Mouse (Mus musculus) liver, embryonic 13.5 days (tissue): ENCODE results near the gene Gstp2. TPM values are rescaled to one million over a fixed set of nuclear protein-coding genes. Genes with fewer than 3 reads are reported as not detected.
"Not testable (repeated sequence)": the region's sequence is repeated elsewhere in the genome, so short reads cannot be mapped to it uniquely, and the experiment has no call there.

Source experiments
- ATAC-seq: fragments of 200-750 bp; cut with Nextera tagmentation; 2 replicates; pipeline ENCODE4 v1.8.0; 2017; ENCODE audit warnings: low read depth, mild to moderate bottlenecking, moderate number of reproducible peaks, moderate library complexity
- DNase-seq: peaks from one replicate; pipeline ENCODE4 v3.0.0; 2022
- H3K27ac ChIP-seq: fragments of 300-500 bp; sonication (generic); 2 replicates; pipeline ENCODE4 v1.5.1; 2015; ENCODE audit warnings: moderate library complexity, mild to moderate bottlenecking, inconsistent platforms
- H3K27me3 ChIP-seq: fragments of 300-500 bp; sonication (generic); 2 replicates; pipeline ENCODE4 v1.6.1; 2015; ENCODE audit warnings: mild to moderate bottlenecking, inconsistent platforms
- H3K36me3 ChIP-seq: fragments of 300-500 bp; sonication (generic); 2 replicates; pipeline ENCODE4 v1.6.1; 2015; ENCODE audit warnings: mild to moderate bottlenecking, inconsistent platforms
- H3K4me1 ChIP-seq: fragments of 300-500 bp; sonication (generic); replicated peaks from 2 replicates; pipeline ENCODE4 v1.6.1; 2015; ENCODE audit warnings: inconsistent platforms
- H3K4me2 ChIP-seq: fragments of 300-500 bp; sonication (generic); 2 replicates; pipeline ENCODE4 v1.6.1; 2015; ENCODE audit warnings: inconsistent platforms, mild to moderate bottlenecking, moderate library complexity
- H3K4me3 ChIP-seq: fragments of 300-500 bp; sonication (generic); replicated peaks from 2 replicates; pipeline ENCODE4 v1.5.1; 2015; ENCODE audit warnings: mild to moderate bottlenecking, inconsistent platforms
- H3K9ac ChIP-seq: fragments of 300-500 bp; sonication (generic); 2 replicates; pipeline ENCODE4 v1.6.1; 2015; ENCODE audit warnings: mild to moderate bottlenecking, inconsistent platforms
- H3K9me3 ChIP-seq: fragments of 300-500 bp; sonication (generic); replicated peaks from 2 replicates; pipeline ENCODE4 v1.6.1; 2016; ENCODE audit warnings: inconsistent platforms
- WGBS: fragments of 180-500 bp; shearing (Covaris S2); methylation state at CpG from one replicate; pipeline ENCODE4 v1.1.7; 2015; ENCODE audit not compliant: insufficient replicate concordance; 5-methylcytosine and 5-hydroxymethylcytosine counted together
- polyA plus RNA-seq: library from polyadenylated mRNA; unstranded; fragments of >200 nt; fragmentation: Nextera tagmentation; extraction: Ambion mirVana; gene quantifications from 2 replicates; pipeline ENCODE4 v1.2.1, GENCODE M21; 2015

Gstp2 gene
- polyA plus RNA-seq, 1 experiment from 2014 or later: 11.2 TPM

DNA sequence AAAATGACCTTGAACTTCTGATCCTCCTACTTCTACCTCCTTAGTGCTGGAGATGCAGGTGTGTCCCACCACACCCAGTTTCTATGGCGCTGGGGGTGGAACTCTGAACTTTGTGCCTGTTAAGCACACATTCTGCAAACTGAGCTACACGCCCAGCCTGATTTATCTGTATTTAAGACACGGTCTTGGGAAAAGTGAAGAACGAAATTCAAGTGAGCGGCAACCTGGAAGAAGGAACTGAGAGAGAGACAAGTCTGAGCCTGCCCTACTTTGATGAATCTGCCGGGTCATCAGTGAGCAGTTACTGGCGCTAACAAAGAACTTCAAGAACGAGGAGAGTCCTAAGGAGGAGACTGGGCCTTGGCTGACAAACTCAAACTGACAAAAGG lies 1.0 kb upstream of the Gstp2 start:
- DNase-seq: peak; percentile 67
- peak overlapping the region; percentile 35 for H3K4me3 ChIP-seq

DNA sequence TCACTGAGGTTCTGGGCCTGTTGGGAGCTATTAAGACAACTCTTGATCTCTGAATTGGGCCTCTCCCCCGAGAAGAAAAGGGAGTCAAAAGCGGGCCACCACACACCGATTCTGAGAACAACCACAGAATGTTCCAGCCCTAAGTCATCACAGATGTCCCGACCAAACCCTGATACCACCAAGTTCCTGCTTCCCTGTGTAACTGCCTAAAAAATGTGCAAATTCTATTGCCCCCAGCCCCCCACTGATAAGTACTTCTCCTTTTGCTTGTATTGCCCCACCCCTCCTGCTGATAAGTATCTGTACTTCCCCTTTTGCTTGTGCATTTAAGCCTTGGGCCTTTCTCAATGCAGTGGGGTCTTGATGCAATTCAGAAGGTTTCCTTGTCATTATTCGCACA lies 1.7 kb downstream of the Gstp2 start:
- WGBS: 52% methylated on average over 5 of the region's 5 CpGs
- H3K4me3 ChIP-seq, H3K9me3 ChIP-seq, H3K36me3 ChIP-seq, H3K9ac ChIP-seq, H3K4me2 ChIP-seq, DNase-seq, ATAC-seq, H3K27me3 ChIP-seq: not testable (repeated sequence)
- peak overlapping the region; percentile 21; the same call in 1 of the 2 replicates for H3K27ac ChIP-seq
- H3K4me1 ChIP-seq: peaks cover 56% of the 10 kb centered on the region

More for the DNA sequence above, 1.0 kb upstream of the Gstp2 start:
- H3K9ac ChIP-seq: peak overlapping the region; percentile 63
- WGBS: 35% methylated on average over 8 of the region's 8 CpGs
- peaks cover 55% of the 10 kb centered on the region for H3K4me1 ChIP-seq
- peak; percentile 80 for ATAC-seq
- peak overlapping the region; percentile 98 for H3K27ac ChIP-seq
- no peaks in the 10 kb centered on the region for H3K9me3 ChIP-seq
- no peaks in the 10 kb centered on the region for H3K27me3 ChIP-seq
- H3K36me3 ChIP-seq: no peaks in the 10 kb centered on the region
- H3K4me2 ChIP-seq: peak overlapping the region; percentile 69

DNA sequence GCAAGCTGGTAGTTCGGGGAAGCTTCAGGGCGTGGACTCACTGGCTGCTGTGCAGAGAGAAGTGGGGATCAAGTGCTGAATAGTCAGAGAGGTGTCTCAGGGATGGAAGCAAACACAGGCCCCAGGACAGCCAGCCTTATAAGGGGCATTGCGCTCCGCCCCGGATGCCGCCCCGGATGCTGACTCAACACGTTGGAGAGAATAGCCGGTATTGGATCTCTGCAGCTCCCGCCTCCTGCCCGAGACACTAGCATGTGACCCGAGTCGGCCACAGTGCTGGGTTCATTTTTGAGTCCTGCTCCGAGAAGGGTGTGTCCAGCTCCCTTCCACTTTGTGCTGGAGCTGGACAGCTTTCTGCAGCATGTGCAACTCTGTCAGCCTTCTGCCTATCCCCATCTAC lies 3.7 kb downstream of the Gstp2 start:
- DNase-seq: peak; percentile 38
- Histone ChIP-seq H3K27me3 (no peaks in the 10 kb centered on the region), H3K9me3 (no peaks in the 10 kb centered on the region), H3K4me1 (peaks cover 59% of the 10 kb centered on the region), H3K36me3 (no peaks in the 10 kb centered on the region), H3K9ac (no peak overlapping the region), H3K4me3 (no peak overlapping the region), H3K27ac (no peak overlapping the region), H3K4me2 (no peak overlapping the region)
- no peak for ATAC-seq
- WGBS: 61% methylated on average over 14 of the region's 14 CpGs

DNA sequence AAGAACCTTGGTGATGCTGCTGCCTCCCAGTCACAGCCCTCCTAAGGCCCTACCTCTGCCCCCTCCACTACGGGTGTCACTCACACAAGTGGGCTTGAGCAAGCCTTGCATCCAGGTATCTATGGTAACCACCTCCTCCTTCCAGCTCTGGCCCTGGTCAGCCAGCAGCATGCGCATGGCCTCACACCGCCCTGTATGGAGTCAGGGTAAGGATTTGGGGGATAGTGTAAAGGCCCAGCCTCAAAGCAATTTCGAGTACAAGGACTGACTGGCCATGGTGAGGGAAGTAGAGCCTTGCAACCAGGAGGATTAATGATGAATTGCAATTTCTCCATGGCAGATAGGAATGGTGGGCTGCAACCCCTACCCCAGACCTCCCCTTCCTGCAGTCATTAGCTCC lies 4.3 kb downstream of the Gstp2 start:
- not testable (repeated sequence) for H3K9ac ChIP-seq, DNase-seq, H3K27ac ChIP-seq, H3K9me3 ChIP-seq, H3K4me3 ChIP-seq, ATAC-seq, H3K4me2 ChIP-seq, H3K36me3 ChIP-seq, H3K27me3 ChIP-seq
- peaks cover 56% of the 10 kb centered on the region for H3K4me1 ChIP-seq
- WGBS: 89% methylated on average over 3 of the region's 4 CpGs

DNA sequence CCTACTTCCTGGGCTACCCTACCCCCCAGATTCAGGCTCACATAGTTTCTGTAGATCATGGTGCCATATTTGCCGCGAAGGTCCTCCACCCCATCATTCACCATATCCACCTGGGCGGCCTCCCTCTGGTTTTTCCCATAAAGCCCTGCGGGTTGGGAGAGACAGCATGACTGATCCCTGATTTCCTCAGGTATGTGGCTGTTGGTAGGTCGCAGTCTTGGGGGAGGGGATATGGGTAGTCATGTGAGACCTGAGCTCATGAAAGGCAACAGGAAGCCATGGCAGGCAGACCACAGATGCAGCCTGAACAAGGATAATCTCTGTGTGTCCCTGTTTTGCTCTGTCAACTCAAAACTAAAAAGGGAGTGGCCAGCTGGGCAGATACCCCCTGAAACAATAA lies 4.9 kb downstream of the Gstp2 start:
- not testable (repeated sequence) for H3K27ac ChIP-seq, H3K27me3 ChIP-seq, H3K4me3 ChIP-seq, DNase-seq, H3K4me2 ChIP-seq, H3K9ac ChIP-seq, H3K9me3 ChIP-seq, ATAC-seq, H3K36me3 ChIP-seq
- H3K4me1 ChIP-seq: peaks cover 56% of the 10 kb centered on the region
- WGBS: 81% methylated on average over 5 of the region's 5 CpGs

DNA sequence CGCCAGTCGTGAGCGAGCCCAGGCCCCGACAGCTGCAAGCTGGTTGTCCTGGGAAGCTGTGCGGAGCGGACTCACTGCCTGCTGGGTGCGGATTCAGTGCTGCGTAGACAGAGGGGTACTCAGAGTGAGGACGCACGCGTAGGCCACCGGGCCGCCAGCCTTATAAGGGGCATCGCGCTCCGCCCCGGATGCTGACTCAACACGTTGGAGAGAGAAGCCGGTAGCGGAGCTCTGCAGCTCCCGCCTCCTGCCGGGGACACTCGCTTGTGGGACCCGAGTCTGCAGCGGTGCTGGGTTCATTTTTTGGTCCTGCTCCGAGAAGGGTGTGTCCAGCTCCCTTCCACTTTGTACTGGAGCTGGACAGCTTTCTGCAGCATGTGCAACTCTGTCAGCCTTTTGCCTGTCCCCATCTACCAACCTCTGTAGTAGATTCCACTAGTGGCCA lies 8.0 kb downstream of the Gstp2 start, which contains the start of gene Gstp1:
TSS of gene Gstp1 (minus strand) at position 198 of the 445 bp plus-strand sequence.
- Histone ChIP-seq H3K4me3 (peak within 1 kb of the TSS; percentile 70), H3K27ac (peak within 1 kb of the TSS; percentile 81), H3K4me2 (peak within 1 kb of the TSS; percentile 84), H3K36me3 (peaks cover 9% of the 10 kb centered on the region; the same call in 1 of the 2 replicates), H3K9ac (peak within 1 kb of the TSS; percentile 84), H3K27me3 (no peaks in the 10 kb centered on the region), H3K4me1 (peaks cover 48% of the 10 kb centered on the region), H3K9me3 (no peaks in the 10 kb centered on the region; the same call in 1 of the 2 replicates)
- peak; percentile 81 for DNase-seq
- peak; percentile 84 for ATAC-seq
- 1% methylated on average over 26 of the region's 26 CpGs for WGBS

DNA sequence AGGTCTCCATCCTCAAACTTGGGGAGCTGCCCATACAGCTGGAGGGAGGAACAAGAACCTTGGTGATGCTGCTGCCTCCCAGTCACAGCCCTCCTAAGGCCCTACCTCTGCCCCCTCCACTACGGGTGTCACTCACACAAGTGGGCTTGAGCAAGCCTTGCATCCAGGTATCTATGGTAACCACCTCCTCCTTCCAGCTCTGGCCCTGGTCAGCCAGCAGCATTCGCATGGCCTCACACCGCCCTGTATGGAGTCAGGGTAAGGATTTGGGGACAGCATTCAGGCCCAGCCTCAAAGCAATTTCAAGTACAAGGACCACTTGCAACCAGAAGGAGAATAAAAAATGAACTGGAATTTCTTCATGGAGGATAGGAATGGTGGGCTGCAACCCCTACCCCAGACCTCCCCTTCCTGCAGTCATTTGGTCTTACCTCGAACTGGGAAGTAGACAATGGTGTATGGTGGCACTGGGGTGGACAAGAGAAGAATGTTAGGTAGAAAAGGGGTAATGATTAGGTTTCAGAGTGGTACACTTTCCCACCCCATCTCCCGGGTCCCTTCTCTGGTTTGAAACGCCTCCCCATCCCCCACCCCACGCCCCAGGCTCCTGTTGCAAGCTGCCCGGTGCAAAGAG lies 8.6 kb downstream of the Gstp2 start:
- peak; percentile 9 for ATAC-seq
- DNase-seq, H3K27me3 ChIP-seq, H3K9me3 ChIP-seq, H3K36me3 ChIP-seq: not testable (repeated sequence)
- H3K4me1 ChIP-seq: peaks cover 46% of the 10 kb centered on the region
- peak overlapping the region; percentile 81 for H3K27ac ChIP-seq
- peak overlapping the region; percentile 70 for H3K4me3 ChIP-seq
- WGBS: 27% methylated on average over 8 of the region's 8 CpGs
- peak overlapping the region; percentile 84 for H3K4me2 ChIP-seq
- peak overlapping the region; percentile 84 for H3K9ac ChIP-seq

DNA sequence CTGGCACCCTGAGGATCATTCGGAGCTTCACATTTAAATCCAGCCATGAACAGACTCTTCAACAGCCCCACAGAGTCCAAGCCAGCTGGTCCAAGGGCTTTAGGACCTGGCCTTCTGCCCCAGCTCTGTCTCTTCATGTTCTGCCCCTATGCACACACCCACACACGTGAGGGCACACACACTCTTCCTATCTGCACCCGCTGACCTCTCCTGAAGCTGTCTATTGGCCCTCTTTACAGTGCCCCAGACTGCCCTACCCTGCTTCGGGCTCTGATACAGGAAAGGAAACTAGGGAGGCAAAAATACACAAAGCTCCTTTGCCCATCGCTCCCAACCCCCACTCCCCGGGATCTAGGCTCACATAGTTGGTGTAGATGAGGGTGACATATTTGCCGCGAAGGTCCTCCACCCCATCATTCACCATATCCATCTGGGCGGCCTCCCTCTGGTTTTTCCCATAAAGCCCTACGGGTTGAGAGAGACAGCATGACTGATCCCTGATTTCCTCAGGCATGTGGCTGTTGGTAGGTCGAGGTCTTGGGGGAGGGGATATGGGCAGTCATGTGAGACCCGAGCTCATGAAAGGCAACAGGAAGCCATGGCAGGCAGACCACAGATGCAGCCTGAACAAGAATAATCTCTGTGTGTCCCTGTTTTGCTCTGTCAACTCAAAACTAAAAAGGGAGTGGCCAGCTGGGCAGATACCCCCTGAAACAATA lies 9.3 kb downstream of the Gstp2 start:
- ATAC-seq (peak; percentile 47), DNase-seq (no peak)
- peaks cover 9% of the 10 kb centered on the region; the same call in 1 of the 2 replicates for H3K36me3 ChIP-seq
- peak overlapping the region; percentile 2 for H3K9ac ChIP-seq
- H3K4me3 ChIP-seq: peak overlapping the region; percentile 37
- peak overlapping the region; percentile 50 for H3K27ac ChIP-seq
- H3K9me3 ChIP-seq: no peaks in the 10 kb centered on the region; the same call in 1 of the 2 replicates
- H3K27me3 ChIP-seq: no peaks in the 10 kb centered on the region
- peaks cover 41% of the 10 kb centered on the region for H3K4me1 ChIP-seq
- peak overlapping the region; percentile 59 for H3K4me2 ChIP-seq
- 61% methylated on average over 12 of the region's 12 CpGs for WGBS

DNA sequence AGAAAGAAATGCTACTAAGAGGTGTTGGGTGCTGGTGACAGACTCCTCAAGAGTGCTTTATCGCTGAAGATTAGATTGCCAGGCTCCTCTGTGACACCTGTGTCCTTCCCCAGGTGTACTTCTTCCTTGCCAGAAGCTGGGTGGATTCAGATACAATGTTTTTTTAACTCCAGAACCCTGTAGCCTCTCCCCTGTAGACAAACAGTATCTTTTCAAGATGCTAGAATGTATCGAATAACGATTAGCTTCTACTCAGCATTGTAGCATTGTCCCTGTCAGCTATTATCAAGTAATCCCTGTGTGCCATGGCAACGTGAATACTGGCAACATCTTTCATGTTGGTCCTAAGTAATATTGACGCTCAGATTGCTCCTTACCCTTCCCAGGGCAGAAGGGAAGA lies 12.1 kb downstream of the Gstp2 start:
- no peaks in the 10 kb centered on the region; the same call in 1 of the 2 replicates for H3K9me3 ChIP-seq
- H3K4me3 ChIP-seq: no peak overlapping the region
- no peaks in the 10 kb centered on the region for H3K27me3 ChIP-seq
- WGBS: 66% methylated on average over 5 of the region's 5 CpGs
- DNase-seq (no peak), ATAC-seq (no peak)
- peaks cover 9% of the 10 kb centered on the region; the same call in 1 of the 2 replicates for H3K36me3 ChIP-seq
- peaks cover 47% of the 10 kb centered on the region for H3K4me1 ChIP-seq
- no peak overlapping the region for H3K9ac ChIP-seq
- H3K27ac ChIP-seq: peak overlapping the region; percentile 15
- no peak overlapping the region for H3K4me2 ChIP-seq

DNA sequence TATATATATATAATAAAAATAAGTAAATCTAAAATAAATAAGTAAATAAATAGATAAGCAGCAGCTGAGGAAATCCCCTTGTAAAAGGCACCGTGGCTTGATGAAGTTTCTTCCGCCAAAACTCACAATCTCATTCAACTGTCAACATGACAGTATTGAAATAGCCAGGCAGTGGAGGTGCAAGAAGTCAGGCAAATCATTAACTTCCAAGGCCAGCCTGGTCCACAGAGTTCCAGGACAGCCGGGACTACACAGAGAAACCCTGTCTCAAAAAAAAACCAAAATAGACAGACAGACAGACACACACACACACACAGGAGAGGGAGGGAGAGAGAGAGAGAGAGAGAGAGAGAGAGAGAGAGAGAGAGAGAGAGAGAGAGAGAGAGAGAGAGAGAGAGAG lies 12.5 kb downstream of the Gstp2 start:
- Histone ChIP-seq H3K27ac (peak overlapping the region; percentile 15; the same call in 1 of the 2 replicates), H3K9me3 (no peaks in the 10 kb centered on the region; the same call in 1 of the 2 replicates), H3K9ac (no peak overlapping the region), H3K4me3 (no peak overlapping the region), H3K36me3 (peaks cover 9% of the 10 kb centered on the region; the same call in 1 of the 2 replicates), H3K27me3 (no peaks in the 10 kb centered on the region), H3K4me2 (no peak overlapping the region), H3K4me1 (peaks cover 44% of the 10 kb centered on the region)
- ATAC-seq (no peak), DNase-seq (no peak)
- WGBS: 61% methylated on average over 3 of the region's 3 CpGs

DNA sequence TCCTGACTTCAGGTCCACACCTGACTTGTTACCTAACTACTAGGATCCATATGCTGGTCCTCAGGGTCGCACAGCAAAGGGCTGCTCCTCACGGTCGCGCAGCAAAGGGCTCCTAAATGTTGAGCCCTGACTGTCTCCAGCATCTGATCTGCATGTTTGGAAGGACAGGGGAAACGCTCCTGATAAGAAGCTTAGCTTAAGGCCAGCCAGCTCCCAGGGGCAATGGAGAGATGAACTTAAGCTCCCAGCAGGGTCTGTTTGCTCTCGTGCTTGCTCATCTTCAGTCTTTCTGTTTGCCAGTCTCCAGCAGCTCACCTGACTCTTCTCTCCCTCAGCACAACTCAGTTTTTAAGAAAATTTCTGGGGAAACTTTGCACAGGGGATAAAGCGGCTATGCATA lies 13.2 kb downstream of the Gstp2 start:
- no peak overlapping the region for H3K4me3 ChIP-seq
- H3K9ac ChIP-seq: no peak overlapping the region
- H3K36me3 ChIP-seq: peaks cover 9% of the 10 kb centered on the region; the same call in 1 of the 2 replicates
- DNase-seq (no peak), ATAC-seq (no peak)
- no peak overlapping the region for H3K4me2 ChIP-seq
- 51% methylated on average over 7 of the region's 7 CpGs for WGBS
- peak overlapping the region; percentile 51; the same call in 1 of the 2 replicates for H3K27ac ChIP-seq
- H3K27me3 ChIP-seq: no peaks in the 10 kb centered on the region
- H3K4me1 ChIP-seq: peaks cover 37% of the 10 kb centered on the region
- H3K9me3 ChIP-seq: peaks cover 2% of the 10 kb centered on the region; the same call in 1 of the 2 replicates
